Mouse (Mus musculus): ENCODE measurements at regions not wholly inside any gene's neighbourhood (a gene's known extent, or its start where the extent isn't known, plus 50 kb on each side); places are given as distances from the start of the nearest gene placed in this dataset.

GRCm38 (mm10) chr5:111941831-111942230 lies 208.1 kb downstream of the Gm26897 start:
- H3K4me3 ChIP-seq (replicated peaks in 1 of 3; ENCODE audit: low read depth in 2 of 3, low read length in 2 of 3, poor library complexity in 1 of 3), result no peak overlapping the region
- no peaks in the 10 kb centered on the region for H3K36me3 ChIP-seq (replicated peaks in 1 of 2; ENCODE audit: control insufficient read depth in 1 of 2, insufficient read depth in 1 of 2, low read length in 1 of 2)
- no peaks in the 10 kb centered on the region for H3K4me1 ChIP-seq (ENCODE audit: control insufficient read depth in 1 of 2, insufficient read depth in 2 of 2)
- H3K9me3 ChIP-seq (replicated peaks; ENCODE audit: low read length), result peaks cover 87% of the 10 kb centered on the region
- no peaks in the 10 kb centered on the region for H3K79me2 ChIP-seq (replicated peaks; ENCODE audit: control insufficient read depth, extremely low read depth, insufficient read depth, poor library complexity, severe bottlenecking)
- H3K27me3 ChIP-seq (replicated peaks), result no peaks in the 10 kb centered on the region
- H3K9ac ChIP-seq (ENCODE audit: insufficient read depth, low read depth), result no peak overlapping the region
- dilution Hi-C loops (cut with MboI; ENCODE audit: extremely low pct_ligation_motif_present, extremely low pct_unique_long_range_greater_than_20kb, low sequenced_read_pairs) (no loop called here), in situ Hi-C loops (cut with MboI; ENCODE audit: low pct_ligation_motif_present, low pct_unique_long_range_greater_than_20kb, low sequenced_read_pairs) (no loop called here)
- no peak overlapping the region for H3K27ac ChIP-seq (ENCODE audit: insufficient read depth, low read depth)
- DNase-seq (ENCODE audit: extremely low read depth), result no peak
- no peak for TF ChIP-seq USF2 (conservative IDR thresholded peaks at IDR 0.05; ENCODE audit: low read depth, low read length)
- no peak for TF ChIP-seq MAZ (IDR thresholded peaks at IDR 0.05; ENCODE audit: low read depth, low read length)
- no peak for TF ChIP-seq JUN (IDR thresholded peaks at IDR 0.05; ENCODE audit: insufficient read depth, low read depth, low read length)
- no peak for TF ChIP-seq GABPA (IDR thresholded peaks at IDR 0.05; ENCODE audit: insufficient replicate concordance, low read depth, low read length)
- TF ChIP-seq POLR2AphosphoS2 (IDR thresholded peaks at IDR 0.05; ENCODE audit: low read depth, low read length), result no peak
- no peak for TF ChIP-seq CHD2 (IDR thresholded peaks at IDR 0.05; ENCODE audit: low read length)
- no peak for TF ChIP-seq IRF4 (IDR thresholded peaks at IDR 0.05; ENCODE audit: low read depth, low read length)
- H3K4me2 ChIP-seq (ENCODE audit: insufficient read depth, low read depth, poor library complexity, severe bottlenecking), result no peak overlapping the region

GRCm38 (mm10) chr5:111942792-111943191 lies 209.1 kb downstream of the Gm26897 start:
- Histone ChIP-seq H3K9ac (ENCODE audit: insufficient read depth, low read depth) (no peak overlapping the region), H3K79me2 (replicated peaks; ENCODE audit: control insufficient read depth, extremely low read depth, insufficient read depth, poor library complexity, severe bottlenecking) (no peaks in the 10 kb centered on the region), H3K36me3 (replicated peaks in 1 of 2; ENCODE audit: control insufficient read depth in 1 of 2, insufficient read depth in 1 of 2, low read length in 1 of 2) (no peaks in the 10 kb centered on the region), H3K4me1 (ENCODE audit: control insufficient read depth in 1 of 2, insufficient read depth in 2 of 2) (no peaks in the 10 kb centered on the region), H3K9me3 (replicated peaks; ENCODE audit: low read length) (peaks cover 86% of the 10 kb centered on the region), H3K27ac (ENCODE audit: insufficient read depth, low read depth) (no peak overlapping the region), H3K4me3 (replicated peaks in 1 of 3; ENCODE audit: low read depth in 2 of 3, low read length in 2 of 3, poor library complexity in 1 of 3) (no peak overlapping the region), H3K4me2 (ENCODE audit: insufficient read depth, low read depth, poor library complexity, severe bottlenecking) (no peak overlapping the region), H3K27me3 (replicated peaks) (no peaks in the 10 kb centered on the region)
- no peak for TF ChIP-seq JUN (IDR thresholded peaks at IDR 0.05; ENCODE audit: insufficient read depth, low read depth, low read length)
- TF ChIP-seq EP300 (IDR thresholded peaks at IDR 0.05; ENCODE audit: low read length), result no peak
- no peak for TF ChIP-seq POLR2AphosphoS2 (IDR thresholded peaks at IDR 0.05; ENCODE audit: low read depth, low read length)
- no peak for TF ChIP-seq GABPA (IDR thresholded peaks at IDR 0.05; ENCODE audit: insufficient replicate concordance, low read depth, low read length)
- TF ChIP-seq MAFK (IDR thresholded peaks at IDR 0.05; ENCODE audit: insufficient replicate concordance, low read length), result no peak
- TF ChIP-seq MYC (IDR thresholded peaks at IDR 0.05; ENCODE audit: low read depth, low read length), result no peak
- no peak for TF ChIP-seq ZNF384 (IDR thresholded peaks at IDR 0.05; ENCODE audit: low read depth, low read length)
- TF ChIP-seq ELF1 (IDR thresholded peaks at IDR 0.05; ENCODE audit: low read depth, low read length), result no peak
- TF ChIP-seq CTCF (conservative IDR thresholded peaks at IDR 0.05 in 1 of 2, IDR thresholded peaks at IDR 0.05 in 1 of 2; ENCODE audit: low read depth in 2 of 2, low read length in 2 of 2), result no peak
- no peak for TF ChIP-seq MXI1 (IDR thresholded peaks at IDR 0.05; ENCODE audit: low read depth, low read length)
- TF ChIP-seq E2F4 (IDR thresholded peaks at IDR 0.05; ENCODE audit: insufficient replicate concordance, low read depth, low read length), result no peak
- no peak for TF ChIP-seq RAD21 (IDR thresholded peaks at IDR 0.05; ENCODE audit: low read depth, low read length)
- no peak for TF ChIP-seq SMC3 (IDR thresholded peaks at IDR 0.05; ENCODE audit: low read depth, low read length)
- TF ChIP-seq CHD1 (IDR thresholded peaks at IDR 0.05; ENCODE audit: low read depth, low read length), result no peak
- DNase-seq (ENCODE audit: extremely low read depth), result no peak
- in situ Hi-C loops (cut with MboI; ENCODE audit: low pct_ligation_motif_present, low pct_unique_long_range_greater_than_20kb, low sequenced_read_pairs), result no loop called here
- dilution Hi-C loops (cut with MboI; ENCODE audit: extremely low pct_ligation_motif_present, extremely low pct_unique_long_range_greater_than_20kb, low sequenced_read_pairs), result no loop called here

Measured in CH12.LX (cell line).